Mouse (Mus musculus) fibroblast of lung, adult 2 months (primary cell): ENCODE results near the gene Pcsk5.

ENCODE experiments used
- DNase-seq: peaks from one replicate; pipeline ENCODE4 v3.0.0-alpha.2; 2011; ENCODE audit warnings: low read depth

Gene Pcsk5

DNA sequence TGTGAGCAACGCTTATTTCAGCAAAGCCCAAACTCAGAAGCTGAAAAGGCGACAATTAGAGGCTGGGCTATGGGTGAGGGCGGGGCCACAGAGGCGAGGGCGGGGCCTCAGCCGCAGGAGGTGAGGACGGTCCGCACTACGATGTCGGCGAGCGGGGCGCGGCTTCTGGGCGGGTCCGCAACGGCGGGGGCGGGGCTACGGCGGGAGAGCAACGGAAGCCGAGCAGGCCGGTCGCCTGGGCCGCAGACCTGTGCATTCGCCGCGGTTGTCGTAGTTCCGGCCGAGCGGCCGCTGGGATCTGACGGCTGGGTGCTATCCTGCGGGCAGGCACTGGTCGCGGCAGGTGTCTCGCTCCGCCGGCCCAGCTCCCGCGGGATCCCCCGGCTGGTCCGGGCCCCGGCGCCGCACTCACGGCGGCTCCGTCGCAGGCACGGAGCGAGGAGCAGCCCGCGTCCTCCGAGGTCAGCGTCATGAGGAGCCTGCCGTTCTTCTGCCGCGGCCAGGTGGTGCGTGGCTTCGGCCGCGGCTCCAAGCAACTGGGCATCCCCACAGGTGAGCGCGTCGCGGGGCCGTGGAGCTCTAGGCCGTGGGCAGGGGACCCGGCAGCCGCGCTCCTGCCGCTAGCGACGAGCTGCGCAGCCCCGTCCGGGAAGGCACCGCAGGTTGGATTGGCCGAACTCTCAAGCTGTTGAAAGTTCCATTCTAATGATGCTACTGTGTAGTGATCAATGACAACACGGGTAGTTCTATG, 443.4 kb downstream of the Pcsk5 start, which contains the start of gene Rfk:
Gene Rfk (plus strand): TSS at position 203 of the 751 bp plus-strand sequence.
- DNase-seq, result peak; percentile 67

DNA sequence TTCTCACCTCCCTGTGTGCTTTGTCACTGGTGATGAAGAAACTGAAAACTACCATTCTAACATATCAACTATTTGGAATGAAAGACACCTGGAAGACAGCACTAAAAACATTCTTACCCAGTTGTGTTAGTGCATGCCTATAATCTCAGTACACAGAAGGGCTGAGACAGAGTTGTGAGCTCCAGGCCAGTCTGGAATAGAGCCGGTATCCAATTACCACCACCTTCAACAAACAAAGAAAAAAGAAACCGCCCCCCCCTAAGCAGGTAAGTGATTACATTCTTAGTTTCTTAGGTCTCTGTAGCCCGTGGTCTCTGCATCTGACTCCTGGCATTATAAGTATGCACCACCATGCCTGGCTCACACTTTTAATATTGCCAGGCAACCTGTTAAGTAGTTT, 444.6 kb downstream of the Pcsk5 start:
- no peak for DNase-seq

DNA sequence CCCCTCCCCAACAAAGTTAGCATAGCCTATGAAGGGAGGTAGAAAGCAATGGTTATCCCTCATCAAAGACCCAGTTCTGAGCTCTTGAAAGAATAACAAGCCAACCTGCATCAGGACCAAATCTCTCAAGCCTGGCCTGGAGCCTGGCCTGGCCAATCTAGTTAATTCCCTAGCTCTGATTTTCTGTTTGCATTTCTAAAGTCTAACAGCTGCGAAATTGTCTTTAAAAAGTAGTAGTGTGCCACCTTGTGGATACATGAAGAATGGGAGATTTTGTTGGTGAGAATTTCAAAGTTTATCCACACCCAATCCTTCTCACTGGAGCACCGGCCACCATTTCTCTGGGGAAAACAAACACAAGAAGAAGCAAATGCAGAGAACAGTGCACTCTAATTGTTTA, 449.0 kb downstream of the Pcsk5 start:
- no peak for DNase-seq

DNA sequence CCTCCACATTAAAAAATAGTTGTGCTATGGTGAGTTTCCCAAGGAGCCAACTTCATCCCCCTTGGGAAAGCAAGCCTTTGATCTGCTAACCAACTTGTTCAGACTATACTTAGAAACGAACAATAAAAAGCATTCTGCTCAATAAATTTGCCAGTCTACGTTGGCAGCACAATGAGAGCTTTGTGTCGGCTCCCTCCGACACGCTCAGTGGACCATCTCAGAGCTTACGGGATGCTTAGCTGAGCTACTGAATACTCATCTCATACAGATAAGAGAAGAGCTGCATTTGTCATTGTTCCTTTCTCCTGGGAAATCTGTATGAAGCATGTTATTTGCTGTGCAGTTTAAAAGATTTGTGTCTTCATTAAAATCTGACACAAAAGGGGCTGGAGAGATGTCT, 451.0 kb downstream of the Pcsk5 start:
- no peak for DNase-seq

DNA sequence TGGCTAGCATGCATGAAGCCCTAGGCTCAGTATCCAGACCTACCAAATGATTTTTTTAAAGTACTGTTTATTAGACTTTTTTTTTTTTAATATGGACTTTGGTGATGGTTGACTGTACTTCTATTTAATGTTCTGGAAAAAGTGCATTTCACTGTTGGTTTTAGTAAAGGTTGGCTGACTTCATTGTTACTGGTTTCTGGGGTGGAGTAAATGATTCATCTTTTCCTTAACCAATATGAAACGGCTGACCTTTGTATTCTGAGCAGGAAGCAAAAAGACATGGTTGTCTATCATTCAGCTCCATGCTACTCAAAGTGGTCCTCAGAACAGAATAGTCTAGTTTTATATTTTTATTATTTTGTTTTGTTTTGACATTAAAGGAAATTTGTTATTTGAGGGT, 452.0 kb downstream of the Pcsk5 start:
- DNase-seq, result no peak

DNA sequence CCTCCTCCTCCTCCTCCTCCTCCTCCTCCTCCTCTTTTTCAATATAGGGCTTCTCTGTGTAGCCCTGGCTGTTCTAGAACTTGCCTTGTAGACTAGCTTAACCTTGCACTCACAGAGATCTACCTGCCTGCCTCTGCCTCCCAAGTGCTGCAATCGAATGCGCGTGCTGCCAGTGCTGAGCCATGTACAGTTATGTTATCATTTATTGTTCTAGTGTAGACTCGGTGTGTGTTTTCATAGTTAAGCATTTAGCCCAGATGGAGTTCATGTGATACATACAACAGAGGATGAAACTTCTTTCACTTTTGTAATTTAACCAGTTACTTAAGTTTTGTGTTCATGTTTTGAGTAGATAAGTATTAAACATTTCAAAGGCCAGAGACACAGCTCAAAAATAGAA, 452.4 kb downstream of the Pcsk5 start:
- no peak for DNase-seq

DNA sequence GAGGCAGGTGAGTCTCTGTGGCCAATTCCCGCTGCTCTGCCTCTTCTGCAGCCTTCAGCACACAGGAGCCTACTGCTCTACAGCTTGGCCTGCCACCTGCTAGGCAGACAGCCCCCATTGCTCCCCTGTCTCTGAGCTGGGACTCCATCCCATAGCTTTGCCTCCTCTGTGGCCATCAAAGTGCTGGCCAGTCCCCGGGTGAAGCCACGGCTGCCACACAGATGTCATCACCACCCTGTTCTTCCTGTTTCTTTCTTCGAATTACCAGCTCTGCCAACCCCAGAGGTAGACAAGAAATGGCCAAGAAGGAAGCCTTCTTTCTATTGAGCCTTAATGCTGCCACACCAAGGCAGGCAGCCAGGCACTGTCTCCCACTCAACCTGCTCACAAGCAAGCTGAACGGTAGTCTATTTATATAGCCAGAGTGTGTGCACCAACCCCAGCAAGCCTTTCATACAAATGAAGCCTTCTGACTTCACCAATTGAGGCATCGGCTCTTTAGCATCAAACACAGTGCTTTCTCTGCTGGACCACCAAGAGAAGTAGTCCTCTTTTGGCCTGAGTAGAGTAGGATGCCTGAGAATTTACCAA, 454.5 kb downstream of the Pcsk5 start:
- no peak for DNase-seq
